Mouse (Mus musculus) kidney, embryonic 14.5 days (tissue): ENCODE data around the gene Prr5l. TPM values are rescaled to one million over a fixed set of nuclear protein-coding genes. Genes with fewer than 3 reads are reported as not detected.

ENCODE experiments used
- ATAC-seq: fragments of 200-750 bp; cut with Nextera tagmentation; 2 replicates; pipeline ENCODE4 v1.8.0; 2017; ENCODE audit warnings: moderate number of reproducible peaks, mild to moderate bottlenecking, moderate TSS enrichment, moderate library complexity; ENCODE audit not compliant: low FRiP score, low TSS enrichment
- H3K27ac ChIP-seq: fragments of 300-500 bp; sonication (generic); 2 replicates; pipeline ENCODE4 v1.5.1; 2014; ENCODE audit warnings: low read depth, mild to moderate bottlenecking, low read length, moderate library complexity, mixed read lengths
- H3K27me3 ChIP-seq: fragments of 300-500 bp; sonication (generic); 2 replicates; pipeline ENCODE4 v1.6.1; 2014; ENCODE audit warnings: mild to moderate bottlenecking, low read length; ENCODE audit not compliant: control insufficient read depth, insufficient read depth
- H3K36me3 ChIP-seq: fragments of 300-500 bp; sonication (generic); 2 replicates; pipeline ENCODE4 v1.6.1; 2014; ENCODE audit warnings: low read length, mixed read lengths; ENCODE audit not compliant: control insufficient read depth, insufficient read depth
- H3K4me1 ChIP-seq: fragments of 300-500 bp; sonication (generic); 2 replicates; pipeline ENCODE4 v1.6.1; 2014; ENCODE audit warnings: low read length, mixed read lengths; ENCODE audit not compliant: control insufficient read depth, insufficient read depth
- H3K4me2 ChIP-seq: fragments of 300-500 bp; sonication (generic); replicated peaks from 2 replicates; pipeline ENCODE4 v1.6.1; 2014; ENCODE audit warnings: low read depth, mild to moderate bottlenecking, low read length
- H3K4me3 ChIP-seq: fragments of 300-500 bp; sonication (generic); 2 replicates; pipeline ENCODE4 v1.5.1; 2014; ENCODE audit warnings: mild to moderate bottlenecking, low read length
- H3K9ac ChIP-seq: fragments of 300-500 bp; sonication (generic); 2 replicates; pipeline ENCODE4 v1.6.1; 2014; ENCODE audit warnings: low read depth, mild to moderate bottlenecking, low read length, moderate library complexity
- H3K9me3 ChIP-seq: fragments of 300-500 bp; sonication (generic); 2 replicates; pipeline ENCODE4 v1.6.1; 2016; ENCODE audit warnings: low read length; ENCODE audit not compliant: control insufficient read depth
- WGBS: fragments of 180-500 bp; shearing (Covaris S2); extraction: QIAGEN DNeasy Blood & Tissue Kit; methylation state at CpG from one replicate; pipeline ENCODE4 v1.1.7; 2014; 5-methylcytosine and 5-hydroxymethylcytosine counted together
- polyA plus RNA-seq: library from polyadenylated mRNA; unstranded; fragments of >200 nt; fragmentation: Nextera tagmentation; extraction: Ambion mirVana; gene quantifications from 2 replicates; pipeline ENCODE4 v1.2.1, GENCODE M21; 2014

Gene Prr5l
- polyA plus RNA-seq, 1 experiment from 2014 or later: 56.8 TPM

GRCm38 (mm10) chr2:101807756-101808155, 75.1 kb downstream of the Prr5l start:
- Histone ChIP-seq H3K9ac (no peak overlapping the region), H3K4me3 (no peak overlapping the region), H3K4me2 (no peak overlapping the region), H3K9me3 (no peaks in the 10 kb centered on the region), H3K4me1 (peaks cover 13% of the 10 kb centered on the region; the same call in 1 of the 2 replicates), H3K36me3 (no peaks in the 10 kb centered on the region), H3K27ac (no peak overlapping the region), H3K27me3 (no peaks in the 10 kb centered on the region)
- 69% methylated on average over 5 of the region's 5 CpGs for WGBS
- no peak for ATAC-seq

- Histone ChIP-seq H3K4me3 (no peak overlapping the region), H3K4me1 (peaks cover 4% of the 10 kb centered on the region; the same call in 1 of the 2 replicates), H3K9me3 (no peaks in the 10 kb centered on the region), H3K36me3 (no peaks in the 10 kb centered on the region), H3K27me3 (no peaks in the 10 kb centered on the region), H3K27ac (no peak overlapping the region), H3K9ac (no peak overlapping the region), H3K4me2 (no peak overlapping the region)
- 84% methylated on average over 6 of the region's 6 CpGs for WGBS
- ATAC-seq: no peak
These were observed 80.6 kb downstream of the Prr5l start for GRCm38 (mm10) chr2:101802240-101802639.

- H3K4me1 ChIP-seq: peaks cover 13% of the 10 kb centered on the region; the same call in 1 of the 2 replicates
- no peaks in the 10 kb centered on the region for H3K36me3 ChIP-seq
- H3K4me3 ChIP-seq: peak overlapping the region; percentile 77
- H3K27me3 ChIP-seq: no peaks in the 10 kb centered on the region
- peak overlapping the region; percentile 78 for H3K9ac ChIP-seq
- H3K27ac ChIP-seq: peak overlapping the region; percentile 93
- peak overlapping the region; percentile 88 for H3K4me2 ChIP-seq
- WGBS: under 1% methylated on average over 19 of the region's 19 CpGs
- ATAC-seq: peak; percentile 13; the same call in 1 of the 2 replicates
- H3K9me3 ChIP-seq: no peaks in the 10 kb centered on the region
These were observed 85.0 kb downstream of the Prr5l start for GRCm38 (mm10) chr2:101797901-101798250.

- peak; percentile 88 for ATAC-seq
- H3K27ac ChIP-seq: peak overlapping the region; percentile 93
- no peaks in the 10 kb centered on the region for H3K36me3 ChIP-seq
- WGBS: under 1% methylated on average over 49 of the region's 49 CpGs
- peak overlapping the region; percentile 77 for H3K4me3 ChIP-seq
- H3K4me2 ChIP-seq: peak overlapping the region; percentile 88
- no peaks in the 10 kb centered on the region for H3K27me3 ChIP-seq
- no peaks in the 10 kb centered on the region for H3K9me3 ChIP-seq
- H3K9ac ChIP-seq: peak overlapping the region; percentile 78
- H3K4me1 ChIP-seq: peaks cover 13% of the 10 kb centered on the region; the same call in 1 of the 2 replicates
These were observed 85.5 kb downstream of the Prr5l start for GRCm38 (mm10) chr2:101797166-101797900.

GRCm38 (mm10) chr2:101796287-101797115, 86.3 kb downstream of the Prr5l start:
- Histone ChIP-seq H3K27ac (peak overlapping the region; percentile 93), H3K36me3 (no peaks in the 10 kb centered on the region; the same call in 1 of the 2 replicates), H3K4me1 (peaks cover 13% of the 10 kb centered on the region; the same call in 1 of the 2 replicates), H3K27me3 (no peaks in the 10 kb centered on the region), H3K4me2 (peak overlapping the region; percentile 88), H3K9me3 (no peaks in the 10 kb centered on the region), H3K9ac (peak overlapping the region; percentile 78), H3K4me3 (peak overlapping the region; percentile 77)
- under 1% methylated on average over 55 of the region's 55 CpGs for WGBS
- ATAC-seq: peak; percentile 85

- Histone ChIP-seq H3K4me2 (no peak overlapping the region), H3K27me3 (no peaks in the 10 kb centered on the region), H3K4me1 (peaks cover 9% of the 10 kb centered on the region; the same call in 1 of the 2 replicates), H3K27ac (no peak overlapping the region), H3K36me3 (no peaks in the 10 kb centered on the region; the same call in 1 of the 2 replicates), H3K4me3 (no peak overlapping the region), H3K9me3 (no peaks in the 10 kb centered on the region), H3K9ac (no peak overlapping the region)
- 82% methylated on average over 4 of the region's 4 CpGs for WGBS
- no peak for ATAC-seq
These were observed 90.7 kb downstream of the Prr5l start for GRCm38 (mm10) chr2:101792130-101792529.

GRCm38 (mm10) chr2:101783255-101783654, 99.6 kb downstream of the Prr5l start:
- no peaks in the 10 kb centered on the region for H3K27me3 ChIP-seq
- no peaks in the 10 kb centered on the region; the same call in 1 of the 2 replicates for H3K36me3 ChIP-seq
- 79% methylated on average over 5 of the region's 5 CpGs for WGBS
- H3K4me2 ChIP-seq: no peak overlapping the region
- H3K4me1 ChIP-seq: no peaks in the 10 kb centered on the region
- no peak overlapping the region for H3K27ac ChIP-seq
- no peaks in the 10 kb centered on the region for H3K9me3 ChIP-seq
- H3K9ac ChIP-seq: no peak overlapping the region
- no peak for ATAC-seq
- no peak overlapping the region for H3K4me3 ChIP-seq

GRCm38 (mm10) chr2:101781357-101781777, 101.5 kb downstream of the Prr5l start:
- Histone ChIP-seq H3K4me3 (no peak overlapping the region), H3K27me3 (no peaks in the 10 kb centered on the region), H3K9me3 (no peaks in the 10 kb centered on the region), H3K4me2 (no peak overlapping the region), H3K9ac (no peak overlapping the region), H3K4me1 (no peaks in the 10 kb centered on the region), H3K36me3 (no peaks in the 10 kb centered on the region; the same call in 1 of the 2 replicates), H3K27ac (no peak overlapping the region)
- no peak for ATAC-seq
- 83% methylated on average over 4 of the region's 4 CpGs for WGBS
